ENCODE assay signal across 16 mouse cellular contexts in genomic region chr12:83701608-83702007, GRCm38 (mm10).
"Had no signal": no experiment of that assay in that cellular context is flagged by ENCODE, and none has a peak within 500 bp of the region (broad histone marks: within the 10 kb centered on the region; RNA-seq: fewer than 3 reads in every experiment).

No protein-coding gene starts in this region.

- H3K9me3 ChIP-seq: lung, embryonic 15.5 days; megakaryocyte, embryonic 14.5 days; midbrain, embryonic 13.5 days; midbrain, embryonic 15.5 days; neural tube, embryonic 12.5 days; stomach, embryonic 15.5 days had no signal

- H3K4me3 ChIP-seq: lung, embryonic 15.5 days; megakaryocyte, embryonic 14.5 days; midbrain, embryonic 13.5 days; midbrain, embryonic 15.5 days; neural tube, embryonic 12.5 days; stomach, embryonic 15.5 days had no signal

- H3K27ac ChIP-seq: lung, embryonic 15.5 days; macrophage; midbrain, embryonic 13.5 days; midbrain, embryonic 15.5 days; neural tube, embryonic 12.5 days; stomach, embryonic 15.5 days; stomach, postnatal 0 days had no signal

- DNase-seq: lung, adult 2 months; lung, postnatal 14 days; lung, postnatal 36 days; right cerebral cortex, postnatal 14 days; thymus, adult 2 months; thymus, postnatal 25 days; thymus, postnatal 4 days had no signal

- H3K4me1 ChIP-seq: lung, embryonic 15.5 days; midbrain, embryonic 15.5 days; neural tube, embryonic 12.5 days; stomach, embryonic 15.5 days had no signal

- H3K27me3 ChIP-seq: lung, embryonic 15.5 days; megakaryocyte, embryonic 14.5 days; midbrain, embryonic 13.5 days; midbrain, embryonic 15.5 days; neural tube, embryonic 12.5 days; stomach, embryonic 15.5 days had no signal

- H3K9ac ChIP-seq: lung, embryonic 15.5 days; midbrain, embryonic 13.5 days; midbrain, embryonic 15.5 days; neural tube, embryonic 12.5 days; stomach, embryonic 15.5 days had no signal

- ATAC-seq: lung, postnatal 0 days; midbrain, embryonic 13.5 days; midbrain, embryonic 15.5 days had no signal
